Comparison of ENCODE assay signal across 13 mouse cellular contexts in genomic region chr17:4999256-4999655, GRCm38 (mm10). TPM values are rescaled to one million over a fixed set of nuclear protein-coding genes. Genes with fewer than 3 reads are reported as not detected.
A peak's percentile ranks its signal among the peaks of the same experiment; 100 is the strongest.
DNase-seq lines count a peak whose midpoint lies in the region; ATAC-seq and TF ChIP-seq lines count a peak whose summit lies in the region.
"Had no signal": no experiment of that assay in that cellular context is flagged by ENCODE, and none has a peak within 500 bp of the region (broad histone marks: within the 10 kb centered on the region; RNA-seq: fewer than 3 reads in every experiment).

No protein-coding gene starts in this region.

- no peak for TF ChIP-seq EP300 in stomach, postnatal 0 days (optimal IDR thresholded peaks at IDR 0.05)

- WGBS in hindbrain, embryonic 13.5 days: 58% methylated on average over 1 of the region's 1 CpGs
- 88% methylated on average over 1 of the region's 1 CpGs for WGBS in hindbrain, embryonic 10.5 days
- WGBS in neural tube, embryonic 12.5 days: 87% methylated on average over 1 of the region's 1 CpGs
- WGBS in midbrain, embryonic 14.5 days: 68% methylated on average over 1 of the region's 1 CpGs
- WGBS in stomach, postnatal 0 days: 28% methylated on average over 1 of the region's 1 CpGs

- H3K36me3 ChIP-seq in hindbrain, embryonic 13.5 days: no peaks in the 10 kb centered on the region
- no peaks in the 10 kb centered on the region for H3K36me3 ChIP-seq in hindbrain, embryonic 10.5 days
- H3K36me3 ChIP-seq in neural tube, embryonic 12.5 days: no peaks in the 10 kb centered on the region
- H3K36me3 ChIP-seq in midbrain, embryonic 14.5 days (ENCODE audit: control insufficient read depth, insufficient read depth, low read length): no peaks in the 10 kb centered on the region
- H3K36me3 ChIP-seq in stomach, postnatal 0 days (ENCODE audit: control insufficient read depth, insufficient read depth, low read length): no peaks in the 10 kb centered on the region
- H3K36me3 ChIP-seq: stomach, embryonic 15.5 days had no signal

- no peak for ATAC-seq in hindbrain, embryonic 13.5 days (ENCODE audit: low FRiP score)
- no peak for ATAC-seq in neural tube, embryonic 12.5 days (ENCODE audit: low FRiP score, low read depth)
- no peak for ATAC-seq in midbrain, embryonic 14.5 days (ENCODE audit: low FRiP score, low TSS enrichment)
- no peak for ATAC-seq in stomach, postnatal 0 days (ENCODE audit: low FRiP score, low TSS enrichment)
- ATAC-seq: CD4-positive, CD25-positive, alpha-beta regulatory T cell, adult 4 months had no signal

- no peak overlapping the region for H3K27ac ChIP-seq in hindbrain, embryonic 13.5 days
- H3K27ac ChIP-seq in hindbrain, embryonic 10.5 days: no peak overlapping the region
- no peak overlapping the region for H3K27ac ChIP-seq in neural tube, embryonic 12.5 days
- no peak overlapping the region for H3K27ac ChIP-seq in midbrain, embryonic 14.5 days (replicated peaks; ENCODE audit: low read depth, low read length)
- no peak overlapping the region for H3K27ac ChIP-seq in stomach, postnatal 0 days (replicated peaks)
- H3K27ac ChIP-seq: liver, embryonic 15.5 days; stomach, embryonic 15.5 days had no signal

- TF ChIP-seq CTCF in stomach, postnatal 0 days (IDR thresholded peaks at IDR 0.05; ENCODE audit: low read depth): no peak

- H3K27me3 ChIP-seq in hindbrain, embryonic 13.5 days: no peaks in the 10 kb centered on the region
- no peaks in the 10 kb centered on the region for H3K27me3 ChIP-seq in hindbrain, embryonic 10.5 days (ENCODE audit: insufficient read depth, poor library complexity, severe bottlenecking)
- H3K27me3 ChIP-seq in neural tube, embryonic 12.5 days (replicated peaks): no peaks in the 10 kb centered on the region
- no peaks in the 10 kb centered on the region for H3K27me3 ChIP-seq in midbrain, embryonic 14.5 days (ENCODE audit: control insufficient read depth, insufficient read depth, low read length)
- H3K27me3 ChIP-seq in stomach, postnatal 0 days (ENCODE audit: control insufficient read depth, insufficient read depth, low read length): no peaks in the 10 kb centered on the region
- H3K27me3 ChIP-seq: liver, embryonic 15.5 days; stomach, embryonic 15.5 days had no signal

- H3K9me3 ChIP-seq in hindbrain, embryonic 13.5 days: no peaks in the 10 kb centered on the region
- H3K9me3 ChIP-seq in hindbrain, embryonic 10.5 days: no peaks in the 10 kb centered on the region
- no peaks in the 10 kb centered on the region for H3K9me3 ChIP-seq in neural tube, embryonic 12.5 days
- no peaks in the 10 kb centered on the region for H3K9me3 ChIP-seq in midbrain, embryonic 14.5 days (ENCODE audit: control insufficient read depth, low read length)
- H3K9me3 ChIP-seq in stomach, postnatal 0 days (ENCODE audit: control insufficient read depth, low read length): no peaks in the 10 kb centered on the region
- H3K9me3 ChIP-seq: liver, embryonic 15.5 days; stomach, embryonic 15.5 days had no signal

- H3K9ac ChIP-seq in hindbrain, embryonic 13.5 days: 0 out of 2 replicates have a peak overlapping the region, but pooled peaks have one; percentile 49
- H3K9ac ChIP-seq in neural tube, embryonic 12.5 days: no peak overlapping the region
- no peak overlapping the region for H3K9ac ChIP-seq in midbrain, embryonic 14.5 days (replicated peaks; ENCODE audit: low read length)
- H3K9ac ChIP-seq in stomach, postnatal 0 days (ENCODE audit: low read length): no peak overlapping the region
- H3K9ac ChIP-seq: liver, embryonic 15.5 days; stomach, embryonic 15.5 days had no signal

- H3K4me1 ChIP-seq in hindbrain, embryonic 13.5 days (replicated peaks): peaks cover 51% of the 10 kb centered on the region
- peaks cover 72% of the 10 kb centered on the region for H3K4me1 ChIP-seq in hindbrain, embryonic 10.5 days (replicated peaks)
- peaks cover 48% of the 10 kb centered on the region for H3K4me1 ChIP-seq in neural tube, embryonic 12.5 days
- H3K4me1 ChIP-seq in midbrain, embryonic 14.5 days (ENCODE audit: control insufficient read depth, insufficient read depth, low read length): peaks cover 49% of the 10 kb centered on the region
- H3K4me1 ChIP-seq in stomach, postnatal 0 days (replicated peaks; ENCODE audit: control insufficient read depth, insufficient read depth): peaks cover 19% of the 10 kb centered on the region

- no peak for DNase-seq in hindbrain, embryonic 10.5 days (ENCODE audit: low spot score)
- no peak for DNase-seq in neural tube, embryonic 10.5 days (ENCODE audit: extremely low spot score, low spot score)
- no peak for DNase-seq in midbrain, embryonic 14.5 days
- no peak for DNase-seq in stomach, postnatal 0 days (ENCODE audit: low spot score)
- DNase-seq in frontal cortex, postnatal 14 days (ENCODE audit: low spot score in 2 of 2): no peak
- DNase-seq in layer of hippocampus, adult 9-11 months: no peak
- DNase-seq: cerebellum, adult 11 months; thymus, postnatal 36 days had no signal

- no peak overlapping the region for H3K4me3 ChIP-seq in hindbrain, embryonic 13.5 days
- no peak overlapping the region for H3K4me3 ChIP-seq in hindbrain, embryonic 10.5 days
- no peak overlapping the region for H3K4me3 ChIP-seq in neural tube, embryonic 12.5 days
- no peak overlapping the region for H3K4me3 ChIP-seq in midbrain, embryonic 14.5 days (replicated peaks; ENCODE audit: low read depth, low read length)
- no peak overlapping the region for H3K4me3 ChIP-seq in stomach, postnatal 0 days (ENCODE audit: low read depth, low read length)
- H3K4me3 ChIP-seq: liver, embryonic 15.5 days had no signal

- peak overlapping the region; percentile 42 for H3K4me2 ChIP-seq in hindbrain, embryonic 13.5 days
- H3K4me2 ChIP-seq in neural tube, embryonic 12.5 days (replicated peaks): peak overlapping the region; percentile 36; the same call in 1 of the 2 replicates
- peak overlapping the region; percentile 52 for H3K4me2 ChIP-seq in midbrain, embryonic 14.5 days (ENCODE audit: low read length)
- H3K4me2 ChIP-seq in stomach, postnatal 0 days (replicated peaks; ENCODE audit: low read depth): 0 out of 2 replicates have a peak overlapping the region, but pooled peaks have one; percentile 18
- H3K4me2 ChIP-seq: liver, embryonic 15.5 days had no signal

RNA-seq across cellular contexts. Expression of gene Arid1b, which starts 5.1 kb away (rescaled TPM):
- 14.8 and 16.1 TPM in 2 replicates for polyA plus RNA-seq in hindbrain, embryonic 13.5 days (2015; fragmentation: Nextera tagmentation; extraction: Ambion mirVana)
- polyA plus RNA-seq in hindbrain, embryonic 10.5 days (2016; fragmentation: Nextera tagmentation; extraction: Ambion mirVana): 10.4 and 11.7 TPM in 2 replicates
- polyA plus RNA-seq in neural tube, embryonic 12.5 days (2016; fragmentation: Nextera tagmentation; extraction: Ambion mirVana): 18.6 and 18.7 TPM in 2 replicates
- 22.8 and 23.8 TPM in 2 replicates for polyA plus RNA-seq in midbrain, embryonic 14.5 days (2014; fragmentation: Nextera tagmentation; extraction: Ambion mirVana)
- 5.6 and 5.9 TPM in 2 replicates for polyA plus RNA-seq in stomach, postnatal 0 days (2015; fragmentation: Nextera tagmentation; extraction: Ambion mirVana)
